Mouse (Mus musculus): ENCODE measurements around the gene Ccdc24. TPM values are rescaled to one million over a fixed set of nuclear protein-coding genes. Genes with fewer than 3 reads are reported as not detected.

The Ccdc24 gene
- total and polyA plus RNA-seq, 3 experiments, result 0.19 to 0.36 TPM; not detected in 1

DNA sequence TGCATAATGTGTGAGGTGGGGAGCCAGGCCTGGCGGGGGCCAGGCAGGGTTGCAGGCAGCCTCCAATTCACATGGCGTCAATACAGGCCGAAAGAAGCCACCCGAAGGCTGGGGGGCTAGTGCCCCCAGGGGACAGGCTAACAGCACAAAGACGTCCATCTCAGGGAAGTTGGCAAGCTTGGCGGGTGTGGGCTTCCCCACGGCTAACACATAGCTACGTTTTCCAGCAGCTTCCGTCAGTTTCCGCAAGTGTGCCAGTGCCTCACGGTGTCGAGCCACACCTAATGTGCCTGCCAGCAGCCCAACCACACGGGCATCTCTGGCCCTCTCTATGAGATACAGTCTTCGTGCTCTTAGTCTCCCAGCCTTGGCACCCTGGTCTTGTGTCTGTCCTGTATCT is 17.7 kb upstream of the Ccdc24 start:
- Histone ChIP-seq H3K9ac (ENCODE audit: control insufficient read depth, low read depth, low read length, poor library complexity, severe bottlenecking) (no peak overlapping the region), H3K79me2 (ENCODE audit: control insufficient read depth, insufficient read depth, low read length, poor library complexity) (peaks cover 25% of the 10 kb centered on the region), H3K36me3 (ENCODE audit: control insufficient read depth in 1 of 2, insufficient read depth in 2 of 2, low read length in 2 of 2) (peaks cover 0 to 3% of the 10 kb centered on the region in 2 experiments; a peak in 3 of 4 replicates), H3K27me3 (ENCODE audit: control insufficient read depth in 1 of 2, insufficient read depth in 2 of 2, low read length in 2 of 2) (no peaks in the 10 kb centered on the region), H3K4me1 (ENCODE audit: control insufficient read depth in 1 of 2, insufficient read depth in 2 of 2, low read length in 2 of 2) (peaks cover 0 to 15% of the 10 kb centered on the region in 2 experiments; a peak in 3 of 4 replicates), H3K9me3 (replicated peaks; ENCODE audit: insufficient read depth, low read length) (no peaks in the 10 kb centered on the region), H3K4me3 (ENCODE audit: control insufficient read depth in 1 of 2, insufficient read depth in 1 of 2, low read depth in 2 of 2, low read length in 2 of 2) (no peak overlapping the region), H3K27ac (ENCODE audit: control insufficient read depth, low read depth, low read length) (no peak overlapping the region)
- TF ChIP-seq USF2 (IDR thresholded peaks at IDR 0.05; ENCODE audit: borderline replicate concordance in 1 of 2, insufficient read depth in 1 of 2, low read depth in 1 of 2, low read length in 2 of 2), result no peak
- no peak for TF ChIP-seq CTCF (IDR thresholded peaks at IDR 0.05 in 2 of 3, conservative IDR thresholded peaks at IDR 0.05 in 1 of 3; ENCODE audit: control insufficient read depth in 1 of 3, insufficient read depth in 1 of 3, low read depth in 2 of 3, low read length in 3 of 3, poor library complexity in 1 of 3, severe bottlenecking in 1 of 3)
- TF ChIP-seq MAZ (IDR thresholded peaks at IDR 0.05; ENCODE audit: low read depth, low read length), result no peak
- TF ChIP-seq ZMIZ1 (IDR thresholded peaks at IDR 0.05; ENCODE audit: low read depth, low read length), result no peak
- no peak for TF ChIP-seq TBP (IDR thresholded peaks at IDR 0.05; ENCODE audit: low read depth, low read length)
- TF ChIP-seq TAL1 (IDR thresholded peaks at IDR 0.05; ENCODE audit: low read length), result no peak
- TF ChIP-seq POLR2A (IDR thresholded peaks at IDR 0.05; ENCODE audit: control insufficient read depth in 1 of 2, insufficient read depth in 1 of 2, low read depth in 1 of 2, low read length in 2 of 2, poor library complexity in 1 of 2), result no peak
- no peak for TF ChIP-seq POLR2AphosphoS2 (IDR thresholded peaks at IDR 0.05; ENCODE audit: low read length)
- no peak for TF ChIP-seq MAFK (IDR thresholded peaks at IDR 0.05; ENCODE audit: borderline replicate concordance, low read depth, low read length)
- TF ChIP-seq CHD2 (IDR thresholded peaks at IDR 0.05; ENCODE audit: low read length), result no peak
- no peak for TF ChIP-seq E2F4 (IDR thresholded peaks at IDR 0.05; ENCODE audit: borderline replicate concordance, low read depth, low read length)
- TF ChIP-seq ZNF384 (IDR thresholded peaks at IDR 0.05; ENCODE audit: low read depth, low read length), result no peak
- DNase-seq (ENCODE audit: low read depth, low spot score), result no peak

DNA sequence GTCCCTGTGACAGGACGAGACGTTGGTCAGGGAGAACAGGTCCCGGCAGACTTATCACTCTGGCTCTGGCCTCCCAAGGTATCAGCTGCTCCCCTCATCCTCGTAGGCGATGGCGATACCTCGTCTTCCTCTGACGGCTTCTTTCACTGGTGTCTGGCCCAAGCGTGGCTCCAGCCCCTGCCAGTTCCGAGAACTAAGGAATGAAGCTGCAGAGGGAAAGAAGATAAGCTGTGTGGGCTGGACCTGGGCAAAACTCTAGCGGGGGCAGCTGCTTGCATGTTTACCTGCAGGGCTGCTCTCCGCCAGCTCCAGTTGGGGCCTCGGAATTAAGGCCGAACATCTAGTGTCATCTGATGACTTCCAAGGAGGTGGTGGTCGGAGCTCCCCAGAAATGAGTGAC is 17.1 kb upstream of the Ccdc24 start:
- Histone ChIP-seq H3K36me3 (ENCODE audit: control insufficient read depth in 1 of 2, insufficient read depth in 2 of 2, low read length in 2 of 2) (peaks cover 0 to 3% of the 10 kb centered on the region in 2 experiments; a peak in 3 of 4 replicates), H3K4me3 (ENCODE audit: control insufficient read depth in 1 of 2, insufficient read depth in 1 of 2, low read depth in 2 of 2, low read length in 2 of 2) (no peak overlapping the region), H3K27ac (ENCODE audit: control insufficient read depth, low read depth, low read length) (no peak overlapping the region), H3K4me1 (ENCODE audit: control insufficient read depth in 1 of 2, insufficient read depth in 2 of 2, low read length in 2 of 2) (peaks cover 0 to 15% of the 10 kb centered on the region in 2 experiments; a peak in 3 of 4 replicates), H3K79me2 (ENCODE audit: control insufficient read depth, insufficient read depth, low read length, poor library complexity) (peaks cover 25% of the 10 kb centered on the region), H3K27me3 (ENCODE audit: control insufficient read depth in 1 of 2, insufficient read depth in 2 of 2, low read length in 2 of 2) (no peaks in the 10 kb centered on the region), H3K9ac (ENCODE audit: control insufficient read depth, low read depth, low read length, poor library complexity, severe bottlenecking) (no peak overlapping the region), H3K9me3 (replicated peaks; ENCODE audit: insufficient read depth, low read length) (no peaks in the 10 kb centered on the region)
- DNase-seq (ENCODE audit: low read depth, low spot score), result no peak
- TF ChIP-seq MAX (IDR thresholded peaks at IDR 0.05; ENCODE audit: low read length) (no peak), MAZ (IDR thresholded peaks at IDR 0.05; ENCODE audit: low read depth, low read length) (no peak), SMC3 (IDR thresholded peaks at IDR 0.05; ENCODE audit: low read depth, low read length) (no peak), HCFC1 (IDR thresholded peaks at IDR 0.05; ENCODE audit: low read depth, low read length) (no peak), ZNF384 (IDR thresholded peaks at IDR 0.05; ENCODE audit: low read depth, low read length) (no peak), POLR2AphosphoS2 (IDR thresholded peaks at IDR 0.05; ENCODE audit: low read length) (no peak), MYC (IDR thresholded peaks at IDR 0.05; ENCODE audit: low read depth, low read length) (no peak), MAFK (IDR thresholded peaks at IDR 0.05; ENCODE audit: borderline replicate concordance, low read depth, low read length) (no peak)

Data from MEL (cell line).